ENCODE assay signal across 31 mouse cellular contexts in genomic region chr4:26926060-26926459, GRCm38 (mm10).
"Had no signal": no experiment of that assay in that cellular context is flagged by ENCODE, and none has a peak within 500 bp of the region (broad histone marks: within the 10 kb centered on the region; RNA-seq: fewer than 3 reads in every experiment).

No protein-coding gene starts in this region.

- DNase-seq: left cerebral cortex, postnatal 4 days; liver; liver, embryonic 13.5 days; liver, postnatal 0 days; lung, adult 18-20 months; lung, adult 2 months; lung, embryonic 14.5 days; lung, postnatal 10 days; lung, postnatal 14 days; lung, postnatal 36 days; lung, postnatal 4 days; midbrain, embryonic 14.5 days had no signal

- H3K4me3 ChIP-seq: left cerebral cortex, adult 2 months; limb, embryonic 10.5 days; limb, embryonic 12.5 days; limb, embryonic 13.5 days; limb, embryonic 15.5 days; liver, embryonic 12.5 days; liver, embryonic 13.5 days; liver, embryonic 15.5 days; lung, embryonic 15.5 days; megakaryocyte, embryonic 14.5 days; midbrain, embryonic 12.5 days; midbrain, embryonic 13.5 days; midbrain, embryonic 15.5 days; myocyte; neural tube, embryonic 12.5 days had no signal

- H3K9ac ChIP-seq: limb, embryonic 12.5 days; limb, embryonic 13.5 days; limb, embryonic 15.5 days; liver, embryonic 12.5 days; liver, embryonic 13.5 days; liver, embryonic 14.5 days; liver, embryonic 15.5 days; liver, postnatal 0 days; lung, embryonic 14.5 days; lung, embryonic 15.5 days; midbrain, embryonic 12.5 days; midbrain, embryonic 13.5 days; midbrain, embryonic 15.5 days; neural tube, embryonic 12.5 days had no signal

- H3K27me3 ChIP-seq: limb, embryonic 12.5 days; limb, embryonic 13.5 days; limb, embryonic 15.5 days; liver, embryonic 12.5 days; liver, embryonic 13.5 days; liver, embryonic 15.5 days; lung, embryonic 15.5 days; megakaryocyte, embryonic 14.5 days; midbrain, embryonic 12.5 days; midbrain, embryonic 15.5 days; neural tube, embryonic 12.5 days had no signal

- H3K4me1 ChIP-seq: limb, embryonic 10.5 days; limb, embryonic 12.5 days; limb, embryonic 13.5 days; limb, embryonic 15.5 days; liver, embryonic 12.5 days; liver, embryonic 13.5 days; liver, embryonic 15.5 days; lung, embryonic 15.5 days; megakaryocyte, embryonic 14.5 days; midbrain, embryonic 12.5 days; midbrain, embryonic 13.5 days; midbrain, embryonic 15.5 days; neural tube, embryonic 12.5 days had no signal

- H3K27ac ChIP-seq: left cerebral cortex, adult 2 months; limb, embryonic 10.5 days; limb, embryonic 12.5 days; limb, embryonic 13.5 days; limb, embryonic 15.5 days; liver, embryonic 12.5 days; liver, embryonic 13.5 days; liver, embryonic 14.5 days; liver, embryonic 15.5 days; lung, embryonic 15.5 days; macrophage; midbrain, embryonic 12.5 days; midbrain, embryonic 13.5 days; midbrain, embryonic 15.5 days; neural tube, embryonic 12.5 days had no signal

- H3K36me3 ChIP-seq: limb, embryonic 10.5 days; limb, embryonic 12.5 days; limb, embryonic 13.5 days; limb, embryonic 15.5 days; liver, embryonic 12.5 days; liver, embryonic 13.5 days; liver, embryonic 15.5 days; lung, embryonic 15.5 days; midbrain, embryonic 12.5 days; midbrain, embryonic 13.5 days; midbrain, embryonic 15.5 days; neural tube, embryonic 12.5 days had no signal

- H3K9me3 ChIP-seq: limb, embryonic 10.5 days; limb, embryonic 12.5 days; limb, embryonic 13.5 days; limb, embryonic 15.5 days; liver, embryonic 12.5 days; liver, embryonic 13.5 days; liver, embryonic 15.5 days; lung, embryonic 15.5 days; megakaryocyte, embryonic 14.5 days; midbrain, embryonic 12.5 days; midbrain, embryonic 13.5 days; midbrain, embryonic 15.5 days; neural tube, embryonic 12.5 days had no signal

- H3K4me2 ChIP-seq: limb, embryonic 12.5 days; limb, embryonic 13.5 days; limb, embryonic 15.5 days; liver, embryonic 11.5 days; liver, embryonic 12.5 days; liver, embryonic 13.5 days; liver, embryonic 15.5 days; lung, embryonic 14.5 days; lung, embryonic 15.5 days; midbrain, embryonic 12.5 days; midbrain, embryonic 13.5 days; midbrain, embryonic 15.5 days; neural tube, embryonic 12.5 days had no signal

- ATAC-seq: liver, embryonic 12.5 days; liver, postnatal 0 days; lung, postnatal 0 days; midbrain, embryonic 13.5 days; midbrain, embryonic 15.5 days; midbrain, embryonic 16.5 days had no signal
